Mouse (Mus musculus) limb, embryonic 11.5 days (tissue): ENCODE measurements around the gene Capn11. TPM values are rescaled to one million over a fixed set of nuclear protein-coding genes. Genes with fewer than 3 reads are reported as not detected.

Experiments used
- ATAC-seq: fragments of 200-750 bp; cut with Nextera tagmentation; 2 replicates; pipeline ENCODE4 v1.8.0; 2017; ENCODE audit warnings: low read depth; ENCODE audit not compliant: insufficient number of reproducible peaks, low FRiP score, low TSS enrichment
- DNase-seq: peaks from one replicate; pipeline ENCODE4 v3.0.0-alpha.2; 2015; ENCODE audit warnings: low spot score
- H3K27ac ChIP-seq: fragments of 300-500 bp; sonication (generic); replicated peaks from 2 replicates; pipeline ENCODE4 v1.5.1; 2014; ENCODE audit warnings: low read depth, mild to moderate bottlenecking, low read length
- H3K27me3 ChIP-seq: fragments of 300-500 bp; sonication (generic); 2 replicates; pipeline ENCODE4 v1.6.1; 2014; ENCODE audit warnings: mild to moderate bottlenecking, low read length, mixed read lengths; ENCODE audit not compliant: control insufficient read depth, insufficient read depth
- H3K36me3 ChIP-seq: fragments of 300-500 bp; sonication (generic); 2 replicates; pipeline ENCODE4 v1.6.1; 2014; ENCODE audit warnings: mild to moderate bottlenecking, low read length, moderate library complexity, mixed read lengths; ENCODE audit not compliant: control insufficient read depth, insufficient read depth
- H3K4me1 ChIP-seq: fragments of 300-500 bp; sonication (generic); 2 replicates; pipeline ENCODE4 v1.6.1; 2014; ENCODE audit warnings: low read length, mixed read lengths; ENCODE audit not compliant: control insufficient read depth, insufficient read depth
- H3K4me2 ChIP-seq: fragments of 300-500 bp; sonication (generic); 2 replicates; pipeline ENCODE4 v1.6.1; 2014; ENCODE audit warnings: low read depth, mild to moderate bottlenecking, moderate library complexity; ENCODE audit not compliant: severe bottlenecking
- H3K4me3 ChIP-seq: fragments of 300-500 bp; sonication (generic); 2 replicates; pipeline ENCODE4 v1.5.1; 2014; ENCODE audit warnings: low read depth, low read length
- H3K9ac ChIP-seq: fragments of 300-500 bp; sonication (generic); 2 replicates; pipeline ENCODE4 v1.6.1; 2014; ENCODE audit warnings: mild to moderate bottlenecking, low read length
- H3K9me3 ChIP-seq: fragments of 300-500 bp; sonication (generic); 2 replicates; pipeline ENCODE4 v1.6.1; 2016; ENCODE audit warnings: low read length; ENCODE audit not compliant: control insufficient read depth
- WGBS: fragments of 180-500 bp; shearing (Covaris S2); extraction: QIAGEN DNeasy Blood & Tissue Kit; methylation state at CpG from one replicate; pipeline ENCODE4 v1.1.7; 2014; 5-methylcytosine and 5-hydroxymethylcytosine counted together
- polyA plus RNA-seq: library from polyadenylated mRNA; unstranded; fragments of >200 nt; fragmentation: Nextera tagmentation; extraction: Ambion mirVana; gene quantifications from 2 replicates; pipeline ENCODE4 v1.2.1, GENCODE M21; 2014

Capn11 gene
- polyA plus RNA-seq, 1 experiment from 2014 or later, result 0.81 TPM

DNA sequence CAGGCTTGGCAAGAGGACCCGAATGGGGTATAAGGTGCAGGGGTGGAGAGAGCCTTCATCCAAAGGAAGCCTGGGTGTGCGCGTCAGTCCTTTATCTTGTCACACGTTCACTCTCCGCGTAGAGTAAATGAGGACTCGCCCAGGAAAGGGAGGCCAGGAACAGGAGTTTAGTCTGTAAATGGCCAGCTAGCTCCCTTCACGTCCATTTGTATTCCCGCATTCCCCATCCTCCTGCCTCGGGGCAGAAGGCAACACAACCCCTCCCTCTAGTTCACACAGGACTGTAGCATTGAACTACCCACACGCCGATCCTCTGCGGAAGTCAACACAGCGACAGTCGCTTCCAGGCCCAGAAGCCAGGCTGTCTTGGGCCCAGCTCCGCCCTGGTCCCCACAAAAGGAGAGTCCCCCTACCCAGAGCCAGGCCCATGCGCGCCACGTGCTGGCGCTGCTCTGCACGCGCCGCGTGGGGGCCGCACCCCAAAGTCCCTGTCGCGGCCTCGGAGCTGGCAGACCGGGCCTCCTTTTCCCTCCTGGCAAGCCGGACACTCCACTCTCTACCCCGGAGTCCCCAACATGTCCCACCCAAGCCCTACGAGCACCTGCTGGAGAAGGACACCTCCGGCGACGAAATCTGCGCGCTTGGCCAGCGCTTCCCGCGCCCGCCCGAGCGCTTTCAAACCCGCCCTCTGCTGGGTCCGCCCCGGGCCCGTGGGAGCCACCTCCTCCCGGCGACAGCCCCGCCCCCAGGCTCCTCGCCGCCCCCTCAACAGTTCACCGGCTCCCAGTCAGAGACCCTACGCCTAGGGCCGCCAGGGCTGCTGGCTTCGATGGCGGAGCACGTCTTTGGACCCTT, 64.0 kb downstream of the Capn11 start:
- Histone ChIP-seq H3K9me3 (no peaks in the 10 kb centered on the region; the same call in 1 of the 2 replicates), H3K27me3 (peaks cover 25% of the 10 kb centered on the region), H3K4me3 (peak overlapping the region; percentile 50), H3K36me3 (peaks cover 2% of the 10 kb centered on the region; the same call in 1 of the 2 replicates), H3K4me1 (peaks cover 34% of the 10 kb centered on the region), H3K4me2 (peak overlapping the region; percentile 96), H3K27ac (no peak overlapping the region), H3K9ac (peak overlapping the region; percentile 70)
- WGBS, result under 1% methylated on average over 58 of the region's 58 CpGs
- ATAC-seq (peak; percentile 81), DNase-seq (peak; percentile 82)

DNA sequence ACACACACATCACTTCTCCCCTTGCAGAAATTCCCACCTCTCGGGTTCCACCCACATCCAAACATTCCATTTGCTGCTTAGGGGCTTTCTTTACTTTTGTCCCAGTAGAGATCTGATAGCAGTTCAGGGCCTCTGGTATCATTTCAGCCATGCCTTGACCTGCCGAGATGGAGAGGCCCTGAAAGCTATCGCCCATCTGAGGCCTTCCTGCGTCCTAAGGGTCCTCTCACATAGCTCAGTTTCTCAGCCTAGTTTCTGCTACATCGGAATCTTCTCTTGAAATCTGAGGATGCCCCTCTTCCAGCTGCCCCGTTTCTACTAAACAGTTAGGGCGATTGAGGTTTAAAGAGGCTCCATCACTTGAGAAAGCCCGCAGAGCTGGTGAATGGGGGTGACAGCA, 64.9 kb downstream of the Capn11 start:
- no peak overlapping the region for H3K9ac ChIP-seq
- peaks cover 28% of the 10 kb centered on the region for H3K4me1 ChIP-seq
- H3K9me3 ChIP-seq, result no peaks in the 10 kb centered on the region; the same call in 1 of the 2 replicates
- H3K4me3 ChIP-seq, result peak overlapping the region; percentile 50; the same call in 1 of the 2 replicates
- H3K4me2 ChIP-seq, result peak overlapping the region; percentile 31
- 45% methylated on average over 8 of the region's 8 CpGs for WGBS
- H3K27ac ChIP-seq, result no peak overlapping the region
- DNase-seq (no peak), ATAC-seq (no peak)
- H3K27me3 ChIP-seq, result peaks cover 25% of the 10 kb centered on the region
- H3K36me3 ChIP-seq, result peaks cover 2% of the 10 kb centered on the region; the same call in 1 of the 2 replicates

DNA sequence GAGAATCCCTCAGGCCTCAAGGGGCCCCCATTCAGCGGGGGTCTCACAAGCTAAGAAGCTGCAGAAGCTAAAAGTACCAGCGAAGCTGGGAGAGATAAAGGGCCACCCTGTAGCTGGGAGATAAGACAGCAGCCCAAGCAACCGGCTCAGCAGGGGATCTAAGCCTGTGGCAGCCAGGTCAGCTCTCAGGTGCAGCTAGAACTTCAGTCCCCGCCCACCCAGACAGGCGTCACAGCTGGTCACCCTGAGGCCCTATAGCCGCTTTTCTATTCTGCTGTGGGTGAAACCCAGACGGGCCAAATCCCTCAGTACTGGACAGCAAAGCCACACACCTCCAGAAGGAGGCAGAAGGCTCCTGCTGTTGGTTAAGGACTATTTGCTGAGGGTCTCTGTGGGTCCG, 65.6 kb downstream of the Capn11 start:
- Histone ChIP-seq H3K27me3 (peaks cover 25% of the 10 kb centered on the region), H3K4me3 (no peak overlapping the region), H3K9ac (peak overlapping the region; percentile 1; the same call in 1 of the 2 replicates), H3K4me2 (peak overlapping the region; percentile 24; the same call in 1 of the 2 replicates), H3K27ac (no peak overlapping the region), H3K9me3 (no peaks in the 10 kb centered on the region; the same call in 1 of the 2 replicates), H3K36me3 (peaks cover 5% of the 10 kb centered on the region), H3K4me1 (peaks cover 28% of the 10 kb centered on the region)
- WGBS, result 27% methylated on average over 8 of the region's 8 CpGs
- ATAC-seq (no peak), DNase-seq (no peak)

DNA sequence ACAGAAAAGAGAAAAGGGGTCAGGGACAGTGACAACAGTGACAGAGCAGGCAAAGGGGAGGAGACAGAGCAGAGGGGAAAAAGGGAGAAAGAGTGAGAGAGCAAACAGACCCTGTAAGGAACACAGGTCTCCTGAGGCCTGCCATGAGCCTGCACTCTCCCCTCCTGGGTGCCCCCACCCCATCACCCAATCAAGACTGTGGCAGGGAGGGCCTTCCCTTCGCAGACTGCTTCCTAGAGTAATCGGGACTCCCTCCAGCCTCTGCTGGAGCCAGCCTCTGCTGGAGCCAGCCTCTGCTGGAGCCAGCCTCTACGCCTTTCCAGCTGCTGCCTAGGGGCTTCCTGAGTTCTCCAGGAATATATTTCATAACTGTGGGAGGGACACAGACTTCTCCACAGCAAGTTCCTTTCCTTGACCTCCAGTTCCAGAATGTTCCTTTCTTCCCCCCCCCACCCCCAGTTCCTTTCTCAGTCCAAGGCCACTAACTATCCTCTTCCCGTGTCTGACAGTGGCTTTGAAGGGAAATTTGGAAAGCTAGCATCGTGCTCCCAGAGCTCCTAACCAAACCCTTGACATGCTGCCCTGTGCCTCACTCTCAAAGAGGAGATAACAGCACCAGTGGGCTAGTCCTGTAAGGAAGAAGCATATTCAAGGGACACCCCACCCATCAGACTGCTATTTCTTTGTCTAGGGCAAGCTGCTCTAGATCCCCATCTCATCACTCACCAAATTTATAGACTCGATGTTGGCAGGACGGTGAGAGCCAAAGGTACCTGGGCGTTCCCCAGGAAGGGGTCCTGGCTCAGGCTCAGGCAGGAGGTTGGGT, 66.3 kb downstream of the Capn11 start:
- Histone ChIP-seq H3K4me1 (peaks cover 28% of the 10 kb centered on the region), H3K4me3 (no peak overlapping the region), H3K27ac (no peak overlapping the region)

DNA sequence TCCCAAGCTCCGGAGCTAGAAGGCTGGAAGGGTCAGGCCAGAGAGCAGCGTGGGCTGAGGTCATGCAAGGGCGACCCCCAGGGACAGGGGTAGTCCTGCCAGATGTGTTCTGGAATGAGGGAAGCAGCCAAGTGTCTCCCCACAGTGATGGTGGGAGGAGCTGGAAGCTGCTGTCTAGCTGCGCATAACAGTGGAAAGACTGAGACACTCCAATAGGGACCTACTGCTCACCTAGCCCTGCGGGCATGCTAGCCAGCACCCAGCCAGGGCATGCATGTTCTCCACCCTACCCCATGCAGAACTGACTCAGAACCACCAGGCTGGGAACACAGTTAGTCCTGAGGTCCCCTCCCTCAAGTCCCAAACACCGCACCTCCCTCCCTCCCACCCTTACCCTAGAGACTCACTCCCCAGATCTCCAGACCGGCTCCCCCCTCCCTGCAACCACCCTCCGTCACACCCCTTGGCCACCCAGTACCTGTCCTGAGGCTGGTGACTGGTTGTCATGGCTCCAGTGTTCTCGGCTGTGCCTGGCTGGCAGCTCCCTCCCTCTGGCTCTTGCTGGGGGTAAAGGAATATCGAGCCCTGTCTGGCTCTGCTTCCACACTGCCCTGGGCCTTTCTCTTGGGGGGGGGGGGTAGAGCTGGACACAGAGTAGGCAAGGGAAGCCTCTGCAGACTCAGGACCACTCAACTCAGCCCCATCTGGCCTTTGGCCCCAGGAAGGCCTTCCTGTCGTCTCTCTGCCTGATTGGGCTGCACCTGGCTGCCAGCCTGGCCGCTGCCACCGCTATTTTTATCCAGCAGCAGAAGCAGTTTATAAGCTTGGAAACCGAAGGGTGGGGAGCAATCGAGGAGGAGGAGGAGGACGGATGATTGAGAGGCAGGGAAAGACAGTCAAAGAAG, 67.2 kb downstream of the Capn11 start:
- ATAC-seq (no peak), DNase-seq (no peak)
- 54% methylated on average over 16 of the region's 16 CpGs for WGBS
- Histone ChIP-seq H3K9me3 (no peaks in the 10 kb centered on the region; the same call in 1 of the 2 replicates), H3K4me2 (no peak overlapping the region), H3K9ac (peak overlapping the region; percentile 28; the same call in 1 of the 2 replicates), H3K4me3 (no peak overlapping the region), H3K36me3 (peaks cover 8% of the 10 kb centered on the region), H3K27me3 (peaks cover 25% of the 10 kb centered on the region), H3K27ac (no peak overlapping the region), H3K4me1 (peaks cover 26% of the 10 kb centered on the region)

More for the DNA sequence above, 66.3 kb downstream of the Capn11 start:
- ATAC-seq (no peak), DNase-seq (no peak)
- Histone ChIP-seq H3K27me3 (peaks cover 25% of the 10 kb centered on the region), H3K9ac (peak overlapping the region; percentile 28; the same call in 1 of the 2 replicates), H3K36me3 (peaks cover 5% of the 10 kb centered on the region), H3K4me2 (no peak overlapping the region), H3K9me3 (no peaks in the 10 kb centered on the region; the same call in 1 of the 2 replicates)
- 53% methylated on average over 8 of the region's 8 CpGs for WGBS

DNA sequence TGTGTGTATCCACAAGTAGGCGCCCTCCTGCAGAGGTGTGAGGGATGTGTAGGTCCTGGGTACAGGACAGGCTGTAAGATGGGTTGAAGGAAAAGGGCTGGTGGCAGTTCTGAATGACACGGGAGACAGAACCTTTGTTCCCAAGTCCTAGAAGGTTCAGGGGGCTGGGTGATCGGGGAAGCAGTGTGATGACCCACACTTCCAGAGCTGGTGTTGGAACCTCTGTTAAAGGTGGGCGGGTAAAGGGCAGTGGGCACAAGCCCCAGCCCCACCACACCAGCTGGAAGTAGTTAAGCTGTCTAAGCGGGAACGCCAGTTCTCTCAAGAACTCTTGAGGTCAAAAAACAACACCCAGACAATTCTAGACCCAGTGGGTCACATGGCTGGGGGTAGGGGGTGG, 68.7 kb downstream of the Capn11 start:
- Histone ChIP-seq H3K27ac (no peak overlapping the region), H3K4me1 (peaks cover 22% of the 10 kb centered on the region; the same call in 1 of the 2 replicates)

DNA sequence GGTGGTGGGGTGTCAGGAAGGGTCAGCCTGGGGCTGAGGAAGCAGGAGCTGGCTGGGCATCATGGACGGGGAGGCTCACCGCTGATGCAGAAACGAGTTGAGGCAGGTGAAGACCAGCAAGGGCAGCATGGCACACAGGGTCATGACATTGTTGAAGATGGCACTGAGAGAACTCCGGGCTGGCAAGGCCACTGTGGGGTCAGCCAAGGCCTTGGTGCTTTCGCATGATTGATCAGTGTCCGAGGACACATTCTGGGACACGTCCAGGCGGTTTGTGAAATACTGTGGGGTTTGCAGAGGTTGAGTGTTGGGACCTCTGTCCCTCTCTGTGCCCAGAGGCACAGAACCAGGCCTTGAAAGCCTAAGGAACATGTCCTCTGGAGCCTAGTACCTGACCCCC, 69.3 kb downstream of the Capn11 start:
- no peak overlapping the region for H3K9ac ChIP-seq
- H3K9me3 ChIP-seq, result no peaks in the 10 kb centered on the region; the same call in 1 of the 2 replicates
- peaks cover 17% of the 10 kb centered on the region for H3K27me3 ChIP-seq
- peaks cover 8% of the 10 kb centered on the region for H3K36me3 ChIP-seq
- no peak overlapping the region for H3K27ac ChIP-seq
- 96% methylated on average over 8 of the region's 8 CpGs for WGBS
- no peak for DNase-seq
- ATAC-seq, result no peak
- no peak overlapping the region for H3K4me2 ChIP-seq
- H3K4me3 ChIP-seq, result no peak overlapping the region
- peaks cover 21% of the 10 kb centered on the region for H3K4me1 ChIP-seq

More for the DNA sequence above, 68.7 kb downstream of the Capn11 start:
- Histone ChIP-seq H3K4me3 (no peak overlapping the region), H3K4me2 (no peak overlapping the region), H3K9me3 (no peaks in the 10 kb centered on the region; the same call in 1 of the 2 replicates), H3K36me3 (peaks cover 8% of the 10 kb centered on the region), H3K9ac (no peak overlapping the region), H3K27me3 (peaks cover 21% of the 10 kb centered on the region)
- ATAC-seq (no peak), DNase-seq (no peak)
- WGBS, result 60% methylated on average over 6 of the region's 6 CpGs
